8 mouse cellular contexts compared by ENCODE assay signal in the genomic region with DNA sequence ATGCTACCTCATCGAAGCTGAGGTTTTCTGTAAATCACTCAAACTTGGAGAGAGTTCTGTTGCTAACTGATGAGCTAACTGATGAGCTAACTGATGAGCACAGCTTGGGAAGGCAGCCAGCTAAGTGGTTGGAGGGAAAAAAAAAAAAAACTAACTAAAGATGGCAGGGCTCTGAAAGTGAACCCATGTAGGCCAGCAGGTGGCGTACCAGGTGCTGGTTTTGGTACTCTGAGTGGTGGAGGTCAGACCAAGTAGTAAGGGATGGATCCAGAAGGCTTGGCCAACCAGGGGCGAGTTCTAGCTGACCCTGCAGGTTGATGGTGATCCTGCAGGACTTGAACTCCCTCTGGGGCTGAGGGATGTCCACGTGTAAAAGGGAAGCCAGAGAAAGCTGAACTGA.
DNase-seq lines count a peak whose midpoint lies in the region; ATAC-seq and TF ChIP-seq lines count a peak whose summit lies in the region.

No protein-coding gene starts in this region.

- no peaks in the 10 kb centered on the region for H3K9me3 ChIP-seq in hindbrain, embryonic 10.5 days
- H3K9me3 ChIP-seq in hindbrain, embryonic 13.5 days, result no peaks in the 10 kb centered on the region
- no peaks in the 10 kb centered on the region for H3K9me3 ChIP-seq in heart, embryonic 12.5 days (replicated peaks)
- no peaks in the 10 kb centered on the region for H3K9me3 ChIP-seq in liver, embryonic 14.5 days (ENCODE audit: control insufficient read depth, low read length)

- TF ChIP-seq POLR2A in bone marrow macrophage, adult 2 months (IDR thresholded peaks at IDR 0.05; ENCODE audit: borderline replicate concordance, low read depth, low read length), result no peak

- H3K9ac ChIP-seq in hindbrain, embryonic 13.5 days, result no peak overlapping the region
- H3K9ac ChIP-seq in heart, embryonic 12.5 days, result no peak overlapping the region
- no peak overlapping the region; the same call in 1 of the 2 replicates for H3K9ac ChIP-seq in liver, embryonic 14.5 days (replicated peaks)

- no peak overlapping the region for H3K4me3 ChIP-seq in hindbrain, embryonic 10.5 days
- H3K4me3 ChIP-seq in hindbrain, embryonic 13.5 days, result no peak overlapping the region
- H3K4me3 ChIP-seq in bone marrow macrophage, adult 2 months (ENCODE audit: insufficient read depth, low read length), result no peak overlapping the region
- H3K4me3 ChIP-seq in heart, embryonic 12.5 days, result no peak overlapping the region
- H3K4me3 ChIP-seq in liver, embryonic 14.5 days (ENCODE audit: insufficient read depth in 1 of 2, low read depth in 2 of 2, low read length in 2 of 2), result no peak overlapping the region

- ATAC-seq in hindbrain, embryonic 13.5 days (ENCODE audit: low FRiP score), result no peak
- peak; percentile 49; the same call in 1 of the 2 replicates for ATAC-seq in heart, embryonic 12.5 days (ENCODE audit: insufficient number of reproducible peaks, low FRiP score)
- ATAC-seq in liver, embryonic 14.5 days (ENCODE audit: insufficient read depth), result no peak

- H3K27me3 ChIP-seq in hindbrain, embryonic 10.5 days (ENCODE audit: insufficient read depth, poor library complexity, severe bottlenecking), result no peaks in the 10 kb centered on the region
- no peaks in the 10 kb centered on the region for H3K27me3 ChIP-seq in hindbrain, embryonic 13.5 days
- no peaks in the 10 kb centered on the region for H3K27me3 ChIP-seq in heart, embryonic 12.5 days (replicated peaks)
- no peaks in the 10 kb centered on the region for H3K27me3 ChIP-seq in liver, embryonic 14.5 days (ENCODE audit: control insufficient read depth, insufficient read depth, low read length)

- peak; percentile 86 for TF ChIP-seq CTCF in bone marrow macrophage, adult 2 months (IDR thresholded peaks at IDR 0.05; ENCODE audit: low read depth, low read length)
- TF ChIP-seq CTCF in liver, embryonic 14.5 days (IDR thresholded peaks at IDR 0.05; ENCODE audit: low read depth), result peak; percentile 94

- peaks cover 8% of the 10 kb centered on the region for H3K4me1 ChIP-seq in hindbrain, embryonic 10.5 days (replicated peaks)
- H3K4me1 ChIP-seq in hindbrain, embryonic 13.5 days (replicated peaks), result 0 out of 2 replicates have a peak, but pooled peaks cover 3% of the 10 kb centered on the region
- peaks cover 29% of the 10 kb centered on the region for H3K4me1 ChIP-seq in bone marrow macrophage, adult 2 months (ENCODE audit: control insufficient read depth, insufficient read depth, low read length)
- H3K4me1 ChIP-seq in heart, embryonic 12.5 days (replicated peaks), result peaks cover 7% of the 10 kb centered on the region
- peaks cover 64 to 72% of the 10 kb centered on the region in 2 experiments for H3K4me1 ChIP-seq in liver, embryonic 14.5 days (replicated peaks; ENCODE audit: control insufficient read depth in 2 of 2, insufficient read depth in 2 of 2, low read length in 1 of 2)

- no peak overlapping the region for H3K4me2 ChIP-seq in hindbrain, embryonic 13.5 days
- no peak overlapping the region for H3K4me2 ChIP-seq in heart, embryonic 12.5 days
- peak overlapping the region; percentile 0 for H3K4me2 ChIP-seq in liver, embryonic 14.5 days (ENCODE audit: low read depth)

- no peak overlapping the region for H3K27ac ChIP-seq in hindbrain, embryonic 10.5 days
- H3K27ac ChIP-seq in hindbrain, embryonic 13.5 days, result no peak overlapping the region
- H3K27ac ChIP-seq in bone marrow macrophage, adult 2 months (ENCODE audit: insufficient read depth, low read depth, low read length), result no peak overlapping the region
- no peak overlapping the region for H3K27ac ChIP-seq in heart, embryonic 12.5 days (ENCODE audit: poor library complexity, severe bottlenecking)
- H3K27ac ChIP-seq in liver, embryonic 14.5 days, result no peak overlapping the region

- H3K36me3 ChIP-seq in hindbrain, embryonic 10.5 days, result no peaks in the 10 kb centered on the region
- H3K36me3 ChIP-seq in hindbrain, embryonic 13.5 days, result no peaks in the 10 kb centered on the region
- no peaks in the 10 kb centered on the region for H3K36me3 ChIP-seq in heart, embryonic 12.5 days
- no peaks in the 10 kb centered on the region for H3K36me3 ChIP-seq in liver, embryonic 14.5 days (replicated peaks; ENCODE audit: control insufficient read depth, insufficient read depth, low read depth)

- WGBS in hindbrain, embryonic 10.5 days, result 44% methylated on average over 4 of the region's 4 CpGs
- WGBS in hindbrain, embryonic 13.5 days, result 50% methylated on average over 4 of the region's 4 CpGs
- WGBS in heart, embryonic 12.5 days, result 38% methylated on average over 4 of the region's 4 CpGs
- 19% methylated on average over 4 of the region's 4 CpGs for WGBS in liver, embryonic 14.5 days (ENCODE audit: insufficient replicate concordance)

- no peak for TF ChIP-seq EP300 in liver, embryonic 14.5 days (IDR thresholded peaks at IDR 0.05; ENCODE audit: low read depth)

- DNase-seq in hindbrain, embryonic 10.5 days (ENCODE audit: low spot score), result peak; percentile 43
- peak; percentile 79 to 87 for DNase-seq in CD8-positive naive resting alpha-beta T cell, adult 2 months (ENCODE audit: low read depth in 2 of 2, low spot score in 2 of 2)
- DNase-seq in liver, embryonic 14.5 days (ENCODE audit: low read depth in 3 of 3, low spot score in 3 of 3), result peak in 2 of 3 experiments; percentile 42 to 45
- DNase-seq in spleen, adult 12 weeks (ENCODE audit: low spot score), result peak; percentile 64
- no peak for DNase-seq in layer of hippocampus, adult 9-10 months (ENCODE audit: low spot score)
